Comparison of ENCODE assay signal across 18 mouse cellular contexts in the genomic region with DNA sequence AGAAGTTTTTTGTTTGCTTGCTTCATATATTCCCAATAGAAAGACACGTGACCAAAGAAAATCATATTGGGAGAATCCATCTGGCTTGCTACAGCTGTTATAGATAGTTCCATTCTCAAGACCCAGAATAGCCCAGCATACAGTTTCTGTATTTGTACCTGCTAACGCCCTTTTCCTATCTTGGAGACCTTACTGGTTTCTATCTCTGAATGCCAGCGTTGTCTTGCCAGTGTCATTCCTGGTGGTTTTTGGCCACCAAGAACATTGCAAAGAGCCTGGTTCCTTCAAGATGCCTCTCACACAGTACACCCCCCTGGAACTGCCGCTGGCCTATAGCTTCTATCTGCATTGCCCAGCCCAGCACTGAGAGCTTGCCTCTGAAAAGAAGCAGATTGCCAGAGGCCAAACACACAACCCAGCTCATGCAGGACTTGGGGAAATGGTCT. TPM values are rescaled to one million over a fixed set of nuclear protein-coding genes. Genes with fewer than 3 reads are reported as not detected.
DNase-seq lines count a peak whose midpoint lies in the region; ATAC-seq and TF ChIP-seq lines count a peak whose summit lies in the region.
"Had no signal": no experiment of that assay in that cellular context is flagged by ENCODE, and none has a peak within 500 bp of the region (broad histone marks: within the 10 kb centered on the region; RNA-seq: fewer than 3 reads in every experiment).

No protein-coding gene starts in this region.

- H3K27ac ChIP-seq in stomach, embryonic 15.5 days: no peak overlapping the region
- no peak overlapping the region for H3K27ac ChIP-seq in stomach, postnatal 0 days (replicated peaks)
- peak overlapping the region; percentile 92 for H3K27ac ChIP-seq in liver, embryonic 16.5 days (ENCODE audit: low read length)
- H3K27ac ChIP-seq: embryonic facial prominence, embryonic 13.5 days; hindbrain, embryonic 14.5 days; intestine, embryonic 15.5 days; midbrain, embryonic 10.5 days; neural tube, embryonic 13.5 days had no signal

- no peaks in the 10 kb centered on the region for H3K9me3 ChIP-seq in stomach, embryonic 15.5 days
- no peaks in the 10 kb centered on the region for H3K9me3 ChIP-seq in stomach, postnatal 0 days (ENCODE audit: control insufficient read depth, low read length)
- H3K9me3 ChIP-seq in liver, embryonic 16.5 days (replicated peaks; ENCODE audit: control insufficient read depth, low read length): no peaks in the 10 kb centered on the region
- H3K9me3 ChIP-seq: embryonic facial prominence, embryonic 13.5 days; intestine, embryonic 15.5 days; midbrain, embryonic 10.5 days; neural tube, embryonic 13.5 days had no signal

- no peak for TF ChIP-seq EP300 in stomach, postnatal 0 days (optimal IDR thresholded peaks at IDR 0.05)

- no peaks in the 10 kb centered on the region for H3K36me3 ChIP-seq in stomach, embryonic 15.5 days
- no peaks in the 10 kb centered on the region for H3K36me3 ChIP-seq in stomach, postnatal 0 days (ENCODE audit: control insufficient read depth, insufficient read depth, low read length)
- no peaks in the 10 kb centered on the region for H3K36me3 ChIP-seq in liver, embryonic 16.5 days (ENCODE audit: control insufficient read depth, insufficient read depth)
- H3K36me3 ChIP-seq: embryonic facial prominence, embryonic 13.5 days; intestine, embryonic 15.5 days; midbrain, embryonic 10.5 days; neural tube, embryonic 13.5 days had no signal

- TF ChIP-seq CTCF in stomach, postnatal 0 days (IDR thresholded peaks at IDR 0.05; ENCODE audit: low read depth): no peak

- WGBS in stomach, embryonic 15.5 days: 79% methylated on average over 4 of the region's 4 CpGs
- 85% methylated on average over 4 of the region's 4 CpGs for WGBS in stomach, postnatal 0 days
- 31% methylated on average over 4 of the region's 4 CpGs for WGBS in liver, embryonic 16.5 days (ENCODE audit: insufficient replicate concordance)

- H3K27me3 ChIP-seq in stomach, embryonic 15.5 days (replicated peaks): peaks cover 46% of the 10 kb centered on the region
- peaks cover 24% of the 10 kb centered on the region for H3K27me3 ChIP-seq in stomach, postnatal 0 days (ENCODE audit: control insufficient read depth, insufficient read depth, low read length)
- peaks cover 31% of the 10 kb centered on the region for H3K27me3 ChIP-seq in liver, embryonic 16.5 days (ENCODE audit: control insufficient read depth, insufficient read depth, low read depth, low read length)

- H3K4me2 ChIP-seq in stomach, embryonic 15.5 days: no peak overlapping the region
- no peak overlapping the region for H3K4me2 ChIP-seq in stomach, postnatal 0 days (replicated peaks; ENCODE audit: low read depth)
- peak overlapping the region; percentile 23 for H3K4me2 ChIP-seq in liver, embryonic 16.5 days (ENCODE audit: low read depth, low read length)
- H3K4me2 ChIP-seq: embryonic facial prominence, embryonic 13.5 days; hindbrain, embryonic 14.5 days; intestine, embryonic 15.5 days; neural tube, embryonic 13.5 days had no signal

- H3K4me3 ChIP-seq in stomach, embryonic 15.5 days (replicated peaks): no peak overlapping the region
- H3K4me3 ChIP-seq in stomach, postnatal 0 days (ENCODE audit: low read depth, low read length): no peak overlapping the region
- no peak overlapping the region for H3K4me3 ChIP-seq in liver, embryonic 16.5 days (ENCODE audit: low read depth, low read length)
- H3K4me3 ChIP-seq: embryonic facial prominence, embryonic 13.5 days; intestine, embryonic 15.5 days; midbrain, embryonic 10.5 days; neural tube, embryonic 13.5 days had no signal

- H3K4me1 ChIP-seq in stomach, embryonic 15.5 days: peaks cover 12% of the 10 kb centered on the region
- no peaks in the 10 kb centered on the region for H3K4me1 ChIP-seq in stomach, postnatal 0 days (replicated peaks; ENCODE audit: control insufficient read depth, insufficient read depth)
- peaks cover 74% of the 10 kb centered on the region for H3K4me1 ChIP-seq in liver, embryonic 16.5 days (ENCODE audit: control insufficient read depth, low read depth, low read length)

- ATAC-seq in stomach, embryonic 15.5 days (ENCODE audit: insufficient read depth, low FRiP score, low read depth): peak; percentile 25; the same call in 1 of the 2 replicates
- ATAC-seq in stomach, postnatal 0 days (ENCODE audit: low FRiP score, low TSS enrichment): no peak
- ATAC-seq in erythroid progenitor cell, adult 5-6 weeks (replicated peaks; ENCODE audit: low FRiP score, poor library complexity, severe bottlenecking): peak; percentile 30
- ATAC-seq in liver, embryonic 16.5 days (ENCODE audit: low read depth): peak; percentile 16
- ATAC-seq: intestine, embryonic 15.5 days had no signal

- intact Hi-C loops in left cerebral cortex, postnatal 36 days (cut with DNase I): no loop called here

- no peak for DNase-seq in stomach, postnatal 0 days (ENCODE audit: low spot score)
- no peak for DNase-seq in left cerebral cortex, postnatal 36 days (ENCODE audit: low spot score in 2 of 2)
- no peak for DNase-seq in MN1 (ENCODE audit: low spot score)
- no peak for DNase-seq in ovary, postnatal 14 days (ENCODE audit: low spot score)
- DNase-seq: cerebellum, adult 18-20 months; cerebellum, postnatal 36 days; gastrocnemius, postnatal 10 days; lung, adult 18-20 months; right cerebral cortex, postnatal 4 days; thymus, postnatal 4 days had no signal

- H3K9ac ChIP-seq in stomach, embryonic 15.5 days: no peak overlapping the region
- H3K9ac ChIP-seq in stomach, postnatal 0 days (ENCODE audit: low read length): no peak overlapping the region
- peak overlapping the region; percentile 42; the same call in 1 of the 2 replicates for H3K9ac ChIP-seq in liver, embryonic 16.5 days (ENCODE audit: low read depth, low read length)
- H3K9ac ChIP-seq: embryonic facial prominence, embryonic 13.5 days; hindbrain, embryonic 14.5 days; intestine, embryonic 15.5 days; neural tube, embryonic 13.5 days had no signal

RNA-seq across cellular contexts. Expression of gene Paqr9, which starts 3.4 kb away (rescaled TPM):
- polyA plus RNA-seq in stomach, embryonic 15.5 days (2015; fragmentation: Nextera tagmentation; extraction: Ambion mirVana): 0.61 and 1.3 TPM in 2 replicates
- polyA plus RNA-seq in stomach, postnatal 0 days (2015; fragmentation: Nextera tagmentation; extraction: Ambion mirVana): 0.11 and 0.18 TPM in 2 replicates
- total RNA-seq in erythroid progenitor cell, adult 5-6 weeks (2015; ENCODE audit: low replicate concordance): 84.0 and 109 TPM in 2 replicates
- total RNA-seq in erythroid progenitor cell, adult 5-6 weeks (2017; ENCODE audit: low replicate concordance): 100 and 101 TPM in 2 replicates
- polyA plus RNA-seq in liver, embryonic 16.5 days (2015; fragmentation: Nextera tagmentation; extraction: Ambion mirVana): 5.8 and 6.7 TPM in 2 replicates
- total RNA-seq in left cerebral cortex, postnatal 36 days (2021): 10 to 100 TPM; 35.4 to 37.0 TPM

RNA-seq across cellular contexts. Expression of gene U2surp, which starts 44.3 kb away (rescaled TPM):
- polyA plus RNA-seq in stomach, embryonic 15.5 days (2015; fragmentation: Nextera tagmentation; extraction: Ambion mirVana): 123 and 140 TPM in 2 replicates
- 67.9 and 75.2 TPM in 2 replicates for polyA plus RNA-seq in stomach, postnatal 0 days (2015; fragmentation: Nextera tagmentation; extraction: Ambion mirVana)
- total RNA-seq in erythroid progenitor cell, adult 5-6 weeks (2015; ENCODE audit: low replicate concordance): 75.0 and 83.4 TPM in 2 replicates
- 85.3 and 99.3 TPM in 2 replicates for total RNA-seq in erythroid progenitor cell, adult 5-6 weeks (2017; ENCODE audit: low replicate concordance)
- 48.7 and 50.4 TPM in 2 replicates for polyA plus RNA-seq in liver, embryonic 16.5 days (2015; fragmentation: Nextera tagmentation; extraction: Ambion mirVana)
- 10 to 100 TPM; 57.8 to 71.5 TPM for total RNA-seq in left cerebral cortex, postnatal 36 days (2021)
